Mouse (Mus musculus): Measurements from ENCODE around the gene Hist1h3b. TPM values are rescaled to one million over a fixed set of nuclear protein-coding genes. Genes with fewer than 3 reads are reported as not detected.
"Not testable (repeated sequence)": the region's sequence is repeated elsewhere in the genome, so short reads cannot be mapped to it uniquely, and the experiment has no call there.

Gene Hist1h3b
- total and polyA plus RNA-seq, 3 experiments: 2.5 to 32.1 (median 25.0) TPM

GRCm38 (mm10) chr13:23753314-23754078 lies 1.4 kb downstream of the Hist1h3b start:
- DNase-seq: no peak

- no peak for DNase-seq
Measured at GRCm38 (mm10) chr13:23755000-23755399, 2.9 kb downstream of the Hist1h3b start.

GRCm38 (mm10) chr13:23756790-23757189 lies 4.7 kb downstream of the Hist1h3b start, which contains the start of gene Hist1h4b:
Gene Hist1h4b (plus strand): TSS chr13:23757013.
- peak; percentile 88 for DNase-seq

GRCm38 (mm10) chr13:23757211-23757773 lies 5.2 kb downstream of the Hist1h3b start:
- no peak for DNase-seq

- no peak for DNase-seq
Measured at GRCm38 (mm10) chr13:23757921-23758320, 5.9 kb downstream of the Hist1h3b start.

- no peak for DNase-seq
Measured at GRCm38 (mm10) chr13:23759251-23759771, 7.2 kb downstream of the Hist1h3b start.

GRCm38 (mm10) chr13:23759916-23760239 lies 7.8 kb downstream of the Hist1h3b start:
- DNase-seq: no peak

GRCm38 (mm10) chr13:23760240-23760971 lies 8.3 kb downstream of the Hist1h3b start:
- DNase-seq: no peak

GRCm38 (mm10) chr13:23760972-23761864 lies 9.2 kb downstream of the Hist1h3b start, which contains the start of gene Hist1h4a:
Gene Hist1h4a (minus strand): TSS chr13:23761230.
- peak; percentile 98 for DNase-seq

- DNase-seq: peak; percentile 85
Measured at GRCm38 (mm10) chr13:23761871-23762821, 10.1 kb downstream of the Hist1h3b start, which contains the start of gene Hist1h3a. Gene Hist1h3a (minus strand): TSS chr13:23762386.

GRCm38 (mm10) chr13:23763242-23763585 lies 11.1 kb downstream of the Hist1h3b start:
- no peak for DNase-seq

GRCm38 (mm10) chr13:23763586-23764323 lies 11.7 kb downstream of the Hist1h3b start, which contains the start of gene Hist1h1a:
Gene Hist1h1a (plus strand): TSS chr13:23763666.
- DNase-seq: peak; percentile 89

GRCm38 (mm10) chr13:23764324-23765171 lies 12.5 kb downstream of the Hist1h3b start:
- no peak for DNase-seq

GRCm38 (mm10) chr13:23765172-23765513 lies 13.1 kb downstream of the Hist1h3b start:
- DNase-seq: no peak

GRCm38 (mm10) chr13:23766772-23767171 lies 14.7 kb downstream of the Hist1h3b start:
- peak; percentile 39 for DNase-seq

GRCm38 (mm10) chr13:23768834-23769397 lies 16.8 kb downstream of the Hist1h3b start:
- DNase-seq: no peak

- DNase-seq: not testable (repeated sequence)
Measured at GRCm38 (mm10) chr13:23769613-23770012, 17.5 kb downstream of the Hist1h3b start, which contains the start of gene Trim38. Gene Trim38 (plus strand): TSS chr13:23769913.
